Mouse (Mus musculus): ENCODE data around the gene Rassf9.

Gene Rassf9

GRCm38 (mm10) chr10:102511807-102512461, at the start of gene Rassf9:
TSS of gene Rassf9 (plus strand) at chr10:102512222.
- in situ Hi-C loops (cut with MboI; ENCODE audit: low sequenced_read_pairs): no loop called here

GRCm38 (mm10) chr10:102469412-102469811, 42.6 kb upstream of the Rassf9 start:
- in situ Hi-C loops (cut with MboI; ENCODE audit: low sequenced_read_pairs): no loop called here

GRCm38 (mm10) chr10:102490386-102490785, 21.6 kb upstream of the Rassf9 start, which contains the start of gene Nts:
TSS of gene Nts (minus strand) at chr10:102490486.
- in situ Hi-C loops (cut with MboI; ENCODE audit: low sequenced_read_pairs): no loop called here

GRCm38 (mm10) chr10:102491792-102492191, 20.2 kb upstream of the Rassf9 start:
- in situ Hi-C loops (cut with MboI; ENCODE audit: low sequenced_read_pairs): no loop called here

- in situ Hi-C loops (cut with MboI; ENCODE audit: low sequenced_read_pairs): no loop called here
Measured at GRCm38 (mm10) chr10:102498754-102499153, 13.3 kb upstream of the Rassf9 start.

GRCm38 (mm10) chr10:102507386-102507785, 4.6 kb upstream of the Rassf9 start:
- in situ Hi-C loops (cut with MboI; ENCODE audit: low sequenced_read_pairs): no loop called here

GRCm38 (mm10) chr10:102511461-102511806, 588 bp upstream of the Rassf9 start:
- in situ Hi-C loops (cut with MboI; ENCODE audit: low sequenced_read_pairs): no loop called here

GRCm38 (mm10) chr10:102514159-102514558, 2.1 kb downstream of the Rassf9 start:
- in situ Hi-C loops (cut with MboI; ENCODE audit: low sequenced_read_pairs): no loop called here

GRCm38 (mm10) chr10:102527901-102528300, 15.9 kb downstream of the Rassf9 start:
- in situ Hi-C loops (cut with MboI; ENCODE audit: low sequenced_read_pairs): no loop called here

GRCm38 (mm10) chr10:102553941-102554340, 41.9 kb downstream of the Rassf9 start:
- in situ Hi-C loops (cut with MboI; ENCODE audit: low sequenced_read_pairs): no loop called here

- in situ Hi-C loops (cut with MboI; ENCODE audit: low sequenced_read_pairs): no loop called here
Measured at GRCm38 (mm10) chr10:102562488-102562887, 50.5 kb downstream of the Rassf9 start.

- in situ Hi-C loops (cut with MboI; ENCODE audit: low sequenced_read_pairs): no loop called here
Measured at GRCm38 (mm10) chr10:102577970-102578369, 65.9 kb downstream of the Rassf9 start.

GRCm38 (mm10) chr10:102594306-102594705, 82.3 kb downstream of the Rassf9 start:
- in situ Hi-C loops (cut with MboI; ENCODE audit: low sequenced_read_pairs): no loop called here

All from CH12F3 (cell line).